Mouse (Mus musculus): ENCODE data around the gene 9230104L09Rik. TPM values are rescaled to one million over a fixed set of nuclear protein-coding genes. Genes with fewer than 3 reads are reported as not detected.

Gene 9230104L09Rik
- polyA plus RNA-seq (2014; fragmentation: Illumina TruSeq; extraction: RNeasy Lipid Tissue Mini Kit (QIAGEN cat#74804)) = 6.6 TPM

GRCm38 (mm10) chr2:148864966-148865365 is at the start of gene 9230104L09Rik:
TSS of gene 9230104L09Rik (minus strand) at chr2:148865038.

GRCm38 (mm10) chr2:148875335-148875811 is 10.5 kb upstream of the 9230104L09Rik start, which contains the start of gene Cst3:
TSS of gene Cst3 (minus strand) at chr2:148875692.

DNA sequence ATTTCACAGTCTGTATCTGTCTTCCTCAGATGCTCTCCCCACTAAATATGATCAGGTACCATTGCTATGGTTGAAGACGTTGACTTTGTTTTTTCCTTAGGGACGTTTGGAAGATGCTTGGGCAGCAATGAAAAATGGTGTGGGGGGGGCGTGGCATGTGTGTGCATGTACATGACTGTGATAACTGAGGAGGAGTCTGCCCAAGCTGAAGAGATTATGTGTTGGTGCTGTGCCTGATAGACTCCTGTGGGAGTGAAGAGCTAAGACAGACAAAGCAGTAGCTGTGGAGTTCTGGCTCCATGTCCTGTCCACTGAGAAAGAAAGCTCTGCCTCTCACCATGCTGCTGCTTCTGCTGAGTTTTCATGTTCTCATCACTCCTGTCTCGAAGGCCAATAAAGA is 29.9 kb downstream of the 9230104L09Rik start, which contains the start of gene Cst9:
TSS of gene Cst9 (plus strand) at position 236 of the 400 bp plus-strand sequence.

DNA sequence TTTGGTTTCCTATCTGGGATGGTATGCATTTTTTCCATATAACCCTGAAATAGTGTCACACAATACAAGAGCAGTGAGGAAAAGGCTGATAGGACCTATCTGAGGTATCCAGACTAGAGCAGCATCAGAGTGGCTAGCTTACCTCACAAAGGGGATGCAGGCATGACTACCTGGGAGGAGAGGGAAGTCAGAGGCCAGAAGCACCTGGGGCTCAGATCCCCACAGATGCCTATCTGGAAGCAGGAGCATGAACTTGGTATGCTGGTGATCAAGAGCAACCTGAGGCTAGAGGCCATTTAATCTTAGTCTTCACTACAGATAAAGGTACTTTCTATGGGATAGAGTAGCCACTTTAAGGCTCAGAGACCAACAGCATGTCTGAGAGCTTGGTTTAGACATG is 44.9 kb downstream of the 9230104L09Rik start, which contains the start of gene Cst13:
TSS of gene Cst13 (plus strand) at position 173 of the 400 bp plus-strand sequence.

GRCm38 (mm10) chr2:148798485-148798884 is 66.4 kb downstream of the 9230104L09Rik start, which contains the start of gene Cst8:
TSS of gene Cst8 (plus strand) at chr2:148798785.

Other genes with a start within 250 kb of the 9230104L09Rik start
- 9.3 TPM for gene Nxt1, start 192.4 kb downstream of the 9230104L09Rik start, polyA plus RNA-seq (2014; fragmentation: Illumina TruSeq; extraction: RNeasy Lipid Tissue Mini Kit (QIAGEN cat#74804))
- 39.9 TPM for gene Gzf1, start 184.0 kb downstream of the 9230104L09Rik start, polyA plus RNA-seq (2014; fragmentation: Illumina TruSeq; extraction: RNeasy Lipid Tissue Mini Kit (QIAGEN cat#74804))
- 4.6 TPM for gene Napb, start 132.6 kb downstream of the 9230104L09Rik start, polyA plus RNA-seq (2014; fragmentation: Illumina TruSeq; extraction: RNeasy Lipid Tissue Mini Kit (QIAGEN cat#74804))
- gene Cstl1, start 114.7 kb downstream of the 9230104L09Rik start, polyA plus RNA-seq (2014; fragmentation: Illumina TruSeq; extraction: RNeasy Lipid Tissue Mini Kit (QIAGEN cat#74804)) = not detected
- gene Cst11, start 93.5 kb downstream of the 9230104L09Rik start, polyA plus RNA-seq (2014; fragmentation: Illumina TruSeq; extraction: RNeasy Lipid Tissue Mini Kit (QIAGEN cat#74804)) = not detected
- not detected for gene 8030411F24Rik, start 83.0 kb downstream of the 9230104L09Rik start, polyA plus RNA-seq (2014; fragmentation: Illumina TruSeq; extraction: RNeasy Lipid Tissue Mini Kit (QIAGEN cat#74804))
- 47.0 TPM for gene Cst12, start 75.7 kb downstream of the 9230104L09Rik start, polyA plus RNA-seq (2014; fragmentation: Illumina TruSeq; extraction: RNeasy Lipid Tissue Mini Kit (QIAGEN cat#74804))
- 150 TPM for gene Cst8, start 66.3 kb downstream of the 9230104L09Rik start, polyA plus RNA-seq (2014; fragmentation: Illumina TruSeq; extraction: RNeasy Lipid Tissue Mini Kit (QIAGEN cat#74804))
- gene Cst13, start 45.0 kb downstream of the 9230104L09Rik start, polyA plus RNA-seq (2014; fragmentation: Illumina TruSeq; extraction: RNeasy Lipid Tissue Mini Kit (QIAGEN cat#74804)) = not detected
- gene Cst9, start 29.9 kb downstream of the 9230104L09Rik start, polyA plus RNA-seq (2014; fragmentation: Illumina TruSeq; extraction: RNeasy Lipid Tissue Mini Kit (QIAGEN cat#74804)) = 0.83 TPM
- 20.3 TPM for gene Cst3, start 10.7 kb upstream of the 9230104L09Rik start, polyA plus RNA-seq (2014; fragmentation: Illumina TruSeq; extraction: RNeasy Lipid Tissue Mini Kit (QIAGEN cat#74804))
- gene Gm1330, start 138.2 kb upstream of the 9230104L09Rik start, polyA plus RNA-seq (2014; fragmentation: Illumina TruSeq; extraction: RNeasy Lipid Tissue Mini Kit (QIAGEN cat#74804)) = not detected
- gene Gm10750, start 152.2 kb upstream of the 9230104L09Rik start, polyA plus RNA-seq (2014; fragmentation: Illumina TruSeq; extraction: RNeasy Lipid Tissue Mini Kit (QIAGEN cat#74804)) = not detected